Mouse (Mus musculus): ENCODE results near the gene Ankrd27. TPM values are rescaled to one million over a fixed set of nuclear protein-coding genes. Genes with fewer than 3 reads are reported as not detected.

The Ankrd27 gene
- polyA plus RNA-seq, 1 experiment from 2014 or later = 14.2 TPM

DNA sequence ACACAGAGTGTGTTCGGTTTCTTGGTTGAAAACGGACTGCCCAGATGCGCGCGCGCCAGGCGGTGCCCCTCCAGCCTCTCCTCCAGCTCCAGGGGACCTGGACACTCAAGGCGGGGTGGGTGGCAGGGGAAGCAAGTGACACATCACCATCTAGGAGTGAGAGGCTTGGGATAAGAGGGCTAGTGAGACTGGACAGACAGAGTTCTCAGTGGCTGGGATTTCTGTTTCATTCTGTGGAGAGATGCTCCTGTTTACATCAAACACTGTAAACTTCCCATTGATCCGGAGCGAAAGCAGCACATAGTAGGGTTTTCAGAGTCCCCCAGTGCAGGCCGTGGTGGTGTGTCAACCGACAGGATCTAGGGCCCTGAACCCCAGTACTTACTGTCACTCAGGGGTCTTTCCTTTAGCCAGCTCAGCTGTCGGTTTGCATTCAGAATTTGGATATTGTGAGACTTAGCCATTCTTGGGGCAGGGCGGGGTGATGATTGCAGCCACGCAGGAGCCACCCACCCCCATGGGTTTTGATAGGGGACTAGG, 932 bp downstream of the Ankrd27 start:
- H3K9me3 ChIP-seq (ENCODE audit: low read length) = no peaks in the 10 kb centered on the region
- H3K9ac ChIP-seq (replicated peaks) = peak overlapping the region; percentile 84
- ATAC-seq (no peak), DNase-seq (peak; percentile 36)
- WGBS (ENCODE audit: insufficient replicate concordance) = 21% methylated on average over 15 of the region's 15 CpGs
- TF ChIP-seq CTCF (IDR thresholded peaks at IDR 0.05; ENCODE audit: low read depth) = no peak
- TF ChIP-seq EP300 (IDR thresholded peaks at IDR 0.05; ENCODE audit: low read depth) = no peak
- H3K36me3 ChIP-seq (replicated peaks; ENCODE audit: insufficient read depth, low read length) = peaks cover 3% of the 10 kb centered on the region; the same call in 1 of the 2 replicates
- peak overlapping the region; percentile 98 for H3K4me2 ChIP-seq (ENCODE audit: low read depth, low read length)
- H3K27me3 ChIP-seq (ENCODE audit: insufficient read depth, low read length) = peaks cover 24% of the 10 kb centered on the region
- peak overlapping the region; percentile 88 for H3K4me3 ChIP-seq (ENCODE audit: low read depth, low read length)
- H3K4me1 ChIP-seq (ENCODE audit: insufficient read depth) = peaks cover 32% of the 10 kb centered on the region
- peak overlapping the region; percentile 79 for H3K27ac ChIP-seq (ENCODE audit: low read depth)

DNA sequence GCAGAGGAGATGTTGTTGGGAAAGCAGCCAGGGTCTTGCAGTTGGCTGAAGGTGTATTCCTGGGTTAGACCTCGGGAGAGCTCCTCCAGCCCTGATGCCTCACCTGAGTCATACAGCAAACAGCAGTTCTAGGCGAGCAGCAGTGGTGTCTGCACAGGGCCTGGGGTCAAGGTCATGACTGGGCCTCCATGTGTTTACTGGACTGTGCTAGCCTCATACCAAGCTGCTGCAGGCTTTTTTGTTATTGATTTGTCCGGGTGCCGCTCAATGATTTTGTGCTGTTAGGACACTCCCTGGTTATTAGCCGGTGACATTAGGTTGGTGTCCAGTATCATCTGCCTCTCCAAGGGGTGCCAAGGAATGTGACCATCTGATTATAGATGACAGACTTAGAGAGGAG, 1.7 kb downstream of the Ankrd27 start:
- peaks cover 10% of the 10 kb centered on the region for H3K36me3 ChIP-seq (replicated peaks; ENCODE audit: insufficient read depth, low read length)
- H3K9ac ChIP-seq (replicated peaks) = no peak overlapping the region
- peak overlapping the region; percentile 98 for H3K4me2 ChIP-seq (ENCODE audit: low read depth, low read length)
- peaks cover 24% of the 10 kb centered on the region for H3K27me3 ChIP-seq (ENCODE audit: insufficient read depth, low read length)
- peak overlapping the region; percentile 79 for H3K27ac ChIP-seq (ENCODE audit: low read depth)
- H3K4me1 ChIP-seq (ENCODE audit: insufficient read depth) = peaks cover 32% of the 10 kb centered on the region
- ATAC-seq (peak; percentile 74), DNase-seq (peak; percentile 76)
- no peak overlapping the region for H3K4me3 ChIP-seq (ENCODE audit: low read depth, low read length)
- TF ChIP-seq CTCF (IDR thresholded peaks at IDR 0.05; ENCODE audit: low read depth) (no peak), EP300 (IDR thresholded peaks at IDR 0.05; ENCODE audit: low read depth) (no peak)
- 48% methylated on average over 5 of the region's 5 CpGs for WGBS (ENCODE audit: insufficient replicate concordance)
- no peaks in the 10 kb centered on the region for H3K9me3 ChIP-seq (ENCODE audit: low read length)

DNA sequence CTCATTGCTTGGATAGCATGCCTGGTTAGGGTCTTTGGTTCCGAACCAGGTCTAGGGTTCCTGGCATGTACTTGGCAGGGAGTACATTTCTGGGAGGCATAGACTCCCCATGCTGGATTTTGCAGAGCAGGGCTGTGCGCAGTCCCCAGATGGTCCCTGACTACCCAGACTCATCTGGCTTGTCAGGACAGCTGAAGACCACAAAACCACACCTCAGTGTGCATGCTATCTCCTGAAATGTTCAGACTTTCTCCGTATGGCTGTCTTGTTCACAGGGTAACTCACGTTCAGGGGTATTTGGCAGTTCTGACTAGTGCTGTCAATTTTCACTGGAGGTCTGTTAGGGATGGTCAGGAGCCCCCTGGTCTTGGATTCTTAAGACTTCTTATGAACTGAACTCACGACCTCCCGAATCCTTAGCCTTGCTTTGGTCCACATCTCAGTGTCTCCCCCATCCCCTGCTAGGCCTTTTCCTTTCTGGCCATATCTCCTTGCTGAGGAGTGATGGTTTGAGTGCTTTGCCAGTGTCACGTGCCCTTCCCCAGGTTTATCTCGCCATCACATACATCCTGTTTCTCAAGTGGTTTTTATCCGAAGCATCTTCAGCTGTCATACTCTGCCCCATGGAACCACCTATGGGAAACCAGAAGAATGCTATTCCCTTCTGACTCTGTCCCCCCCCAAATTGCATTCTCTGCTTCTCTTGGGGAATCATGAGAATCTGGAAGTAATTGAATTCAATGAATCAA, 2.8 kb downstream of the Ankrd27 start:
- WGBS (ENCODE audit: insufficient replicate concordance) = 31% methylated on average over 9 of the region's 9 CpGs
- H3K4me1 ChIP-seq (ENCODE audit: insufficient read depth) = peaks cover 32% of the 10 kb centered on the region
- peak overlapping the region; percentile 72 for H3K27ac ChIP-seq (ENCODE audit: low read depth)
- peaks cover 16% of the 10 kb centered on the region for H3K27me3 ChIP-seq (ENCODE audit: insufficient read depth, low read length)
- peaks cover 18% of the 10 kb centered on the region for H3K36me3 ChIP-seq (replicated peaks; ENCODE audit: insufficient read depth, low read length)
- DNase-seq = no peak
- H3K9me3 ChIP-seq (ENCODE audit: low read length) = no peaks in the 10 kb centered on the region
- no peak for ATAC-seq
- peak overlapping the region; percentile 23; the same call in 1 of the 2 replicates for H3K9ac ChIP-seq (replicated peaks)
- peak overlapping the region; percentile 56 for H3K4me2 ChIP-seq (ENCODE audit: low read depth, low read length)
- no peak overlapping the region for H3K4me3 ChIP-seq (ENCODE audit: low read depth, low read length)
- TF ChIP-seq CTCF (IDR thresholded peaks at IDR 0.05; ENCODE audit: low read depth) (no peak), EP300 (IDR thresholded peaks at IDR 0.05; ENCODE audit: low read depth) (no peak)

DNA sequence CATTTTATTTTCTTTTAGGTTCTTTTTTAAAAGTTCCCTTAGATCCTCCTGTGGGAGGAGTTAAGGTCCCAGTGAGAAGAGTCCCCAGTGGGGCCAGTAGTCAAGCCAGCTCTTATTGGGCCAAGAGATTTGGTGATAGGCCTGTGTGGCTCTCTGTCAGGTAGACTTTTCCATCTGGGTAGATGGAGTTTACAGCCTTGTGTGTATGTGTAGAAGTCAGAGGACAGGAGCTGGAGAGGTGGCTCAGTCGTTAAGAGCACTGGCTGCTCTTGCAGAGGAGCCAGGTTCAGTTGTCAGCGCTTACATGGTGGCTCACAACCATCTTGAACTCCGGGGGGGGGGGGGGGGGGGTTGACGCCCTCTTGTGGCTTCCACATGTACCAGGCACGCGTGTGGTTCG, 3.4 kb downstream of the Ankrd27 start:
- Histone ChIP-seq H3K4me2 (ENCODE audit: low read depth, low read length) (peak overlapping the region; percentile 56), H3K4me3 (ENCODE audit: low read depth, low read length) (no peak overlapping the region), H3K27ac (ENCODE audit: low read depth) (no peak overlapping the region), H3K4me1 (ENCODE audit: insufficient read depth) (peaks cover 29% of the 10 kb centered on the region), H3K9ac (replicated peaks) (no peak overlapping the region; the same call in 1 of the 2 replicates), H3K27me3 (ENCODE audit: insufficient read depth, low read length) (peaks cover 9% of the 10 kb centered on the region), H3K9me3 (ENCODE audit: low read length) (no peaks in the 10 kb centered on the region), H3K36me3 (replicated peaks; ENCODE audit: insufficient read depth, low read length) (peaks cover 19% of the 10 kb centered on the region)
- ATAC-seq (no peak), DNase-seq (no peak)
- 56% methylated on average over 6 of the region's 7 CpGs for WGBS (ENCODE audit: insufficient replicate concordance)
- TF ChIP-seq EP300 (IDR thresholded peaks at IDR 0.05; ENCODE audit: low read depth) (no peak), CTCF (IDR thresholded peaks at IDR 0.05; ENCODE audit: low read depth) (0 out of 2 replicates have a peak, but pooled peaks have one; percentile 6)

DNA sequence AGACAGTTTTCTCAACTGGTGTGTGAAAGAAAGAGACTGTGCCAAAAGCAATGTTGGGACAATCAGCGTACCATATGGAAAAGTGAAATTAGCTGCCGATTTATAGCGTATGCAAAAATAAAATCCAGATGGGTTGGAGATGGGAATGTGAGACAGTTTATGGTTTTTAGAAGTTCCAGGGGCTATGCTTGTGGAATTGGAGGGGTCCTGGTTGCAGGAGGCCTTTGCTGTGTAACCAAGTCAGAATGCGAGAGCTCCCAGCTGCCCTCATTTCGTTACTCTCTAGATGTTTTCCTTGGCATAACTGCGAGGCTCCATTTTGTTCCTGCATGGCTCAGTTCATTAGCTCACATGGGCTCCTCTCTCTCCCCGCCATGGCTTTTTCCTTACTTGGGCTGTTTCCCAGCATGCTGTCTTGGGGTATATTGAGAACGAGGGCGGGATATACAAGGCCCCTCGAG, 4.7 kb downstream of the Ankrd27 start:
- no peak overlapping the region for H3K4me3 ChIP-seq (ENCODE audit: low read depth, low read length)
- H3K4me2 ChIP-seq (ENCODE audit: low read depth, low read length) = no peak overlapping the region
- TF ChIP-seq CTCF (IDR thresholded peaks at IDR 0.05; ENCODE audit: low read depth) (no peak), EP300 (IDR thresholded peaks at IDR 0.05; ENCODE audit: low read depth) (no peak)
- H3K27me3 ChIP-seq (ENCODE audit: insufficient read depth, low read length) = no peaks in the 10 kb centered on the region
- H3K9ac ChIP-seq (replicated peaks) = no peak overlapping the region
- no peak for ATAC-seq
- peaks cover 18% of the 10 kb centered on the region for H3K4me1 ChIP-seq (ENCODE audit: insufficient read depth)
- DNase-seq = no peak
- H3K27ac ChIP-seq (ENCODE audit: low read depth) = no peak overlapping the region
- no peaks in the 10 kb centered on the region for H3K9me3 ChIP-seq (ENCODE audit: low read length)
- WGBS (ENCODE audit: insufficient replicate concordance) = 89% methylated on average over 10 of the region's 10 CpGs
- H3K36me3 ChIP-seq (replicated peaks; ENCODE audit: insufficient read depth, low read length) = peaks cover 28% of the 10 kb centered on the region

DNA sequence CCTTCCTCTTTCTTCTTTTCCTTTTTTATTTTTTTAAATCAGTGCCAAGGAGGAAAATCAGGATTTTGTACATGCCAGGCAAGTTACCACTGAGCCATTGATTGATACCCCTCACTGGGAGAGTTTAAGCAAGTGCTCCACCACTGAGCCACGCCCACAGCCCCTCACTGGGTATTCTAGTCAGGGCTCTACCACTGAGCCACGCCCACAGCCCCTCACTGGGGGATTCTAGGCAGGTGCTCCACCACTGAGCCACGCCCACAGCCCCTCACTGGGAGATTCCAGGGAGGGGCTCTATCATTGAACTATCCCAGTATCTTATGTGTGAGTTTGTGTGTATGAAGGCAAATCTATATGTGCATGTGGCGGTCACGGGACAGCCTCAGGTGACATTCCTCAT, 8.3 kb downstream of the Ankrd27 start:
- no peak overlapping the region for H3K4me3 ChIP-seq (ENCODE audit: low read depth, low read length)
- WGBS (ENCODE audit: insufficient replicate concordance) = 85% methylated on average over 5 of the region's 5 CpGs
- H3K27me3 ChIP-seq (ENCODE audit: insufficient read depth, low read length) = no peaks in the 10 kb centered on the region
- no peak overlapping the region for H3K27ac ChIP-seq (ENCODE audit: low read depth)
- H3K36me3 ChIP-seq (replicated peaks; ENCODE audit: insufficient read depth, low read length) = peaks cover 32% of the 10 kb centered on the region
- no peaks in the 10 kb centered on the region for H3K9me3 ChIP-seq (ENCODE audit: low read length)
- H3K9ac ChIP-seq (replicated peaks) = no peak overlapping the region
- DNase-seq (no peak), ATAC-seq (no peak)
- TF ChIP-seq EP300 (IDR thresholded peaks at IDR 0.05; ENCODE audit: low read depth) (no peak), CTCF (IDR thresholded peaks at IDR 0.05; ENCODE audit: low read depth) (no peak)
- peaks cover 3% of the 10 kb centered on the region for H3K4me1 ChIP-seq (ENCODE audit: insufficient read depth)
- H3K4me2 ChIP-seq (ENCODE audit: low read depth, low read length) = no peak overlapping the region

All from liver, postnatal 0 days (tissue).